Mouse (Mus musculus): ENCODE measurements around the gene 4833427G06Rik.

4833427G06Rik gene

GRCm38 (mm10) chr9:51068202-51068601 is 33.7 kb downstream of the 4833427G06Rik start:
- in situ Hi-C loops (cut with MseI, MboI), result no loop called here

- in situ Hi-C loops (cut with MseI, MboI), result no loop called here
Observed at GRCm38 (mm10) chr9:51060601-51061000, 41.3 kb downstream of the 4833427G06Rik start, which contains the start of gene Btg4. Gene Btg4, plus strand, starts transcription at chr9:51060901.

- in situ Hi-C loops (cut with MseI, MboI), result no loop called here
Observed at GRCm38 (mm10) chr9:51058951-51059521, 42.8 kb downstream of the 4833427G06Rik start.

- in situ Hi-C loops (cut with MseI, MboI), result no loop called here
Observed at GRCm38 (mm10) chr9:51056360-51057324, 45.2 kb downstream of the 4833427G06Rik start.

- in situ Hi-C loops (cut with MseI, MboI), result no loop called here
Observed at GRCm38 (mm10) chr9:51052180-51052579, 49.7 kb downstream of the 4833427G06Rik start.

GRCm38 (mm10) chr9:51042136-51042535 is 59.7 kb downstream of the 4833427G06Rik start:
- in situ Hi-C loops (cut with MseI, MboI), result no loop called here

- in situ Hi-C loops (cut with MseI, MboI), result no loop called here
Observed at GRCm38 (mm10) chr9:51041491-51041980, 60.3 kb downstream of the 4833427G06Rik start.

GRCm38 (mm10) chr9:51032785-51033529 is 68.9 kb downstream of the 4833427G06Rik start:
- in situ Hi-C loops (cut with MseI, MboI), result no loop called here

- in situ Hi-C loops (cut with MseI, MboI), result no loop called here
Observed at GRCm38 (mm10) chr9:51032291-51032690, 69.6 kb downstream of the 4833427G06Rik start.

- in situ Hi-C loops (cut with MseI, MboI), result no loop called here
Observed at GRCm38 (mm10) chr9:51031603-51032002, 70.3 kb downstream of the 4833427G06Rik start.
